Mouse (Mus musculus): ENCODE results near the gene Atp11a.

DNA sequence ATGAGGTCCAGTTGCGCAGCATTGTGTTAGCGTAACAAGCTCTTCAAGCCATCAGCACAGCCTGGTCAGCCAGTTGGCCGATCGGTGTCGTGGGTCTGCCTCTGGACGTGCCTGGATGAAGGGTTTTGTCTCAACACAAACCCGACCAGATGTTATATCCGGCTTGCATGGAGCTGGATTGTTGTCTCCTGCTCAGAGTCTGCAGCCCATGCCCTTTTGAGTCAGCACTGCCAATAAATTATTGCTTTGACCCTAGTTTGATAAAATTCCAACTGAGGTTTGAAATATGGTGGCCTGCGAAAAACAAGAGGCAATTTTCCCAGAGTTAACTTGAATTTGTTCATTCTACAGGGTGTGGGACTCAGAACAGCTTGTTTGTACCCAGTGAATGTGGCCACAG is 31.9 kb downstream of the Atp11a start:
- TF ChIP-seq POLR2A (IDR thresholded peaks at IDR 0.05; ENCODE audit: low read depth, low read length) (no peak), CTCF (IDR thresholded peaks at IDR 0.05; ENCODE audit: extremely low read depth, insufficient read depth, insufficient read length, insufficient replicate concordance) (no peak)

All from spleen, adult 2 months (tissue).